In the genomic region with DNA sequence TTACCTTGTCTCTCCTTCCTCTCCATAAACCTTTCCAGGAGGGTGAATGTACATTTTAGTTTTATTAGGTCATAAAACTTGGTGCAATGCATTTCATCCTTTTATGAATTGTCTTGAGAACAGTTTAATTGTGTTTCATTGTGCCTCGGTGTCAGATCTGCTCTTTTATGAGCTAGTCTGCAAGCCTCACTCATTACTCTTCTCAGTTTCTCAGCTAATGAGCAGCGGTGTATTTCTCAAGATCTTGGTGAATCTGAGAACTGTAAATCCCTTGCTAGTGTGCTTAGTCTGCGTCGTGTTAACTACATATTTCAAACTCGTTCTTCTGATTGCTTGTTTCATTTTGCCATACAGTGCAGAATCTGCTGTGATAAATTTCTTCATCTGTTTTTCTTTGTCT, we compare ENCODE assay signal across 15 mouse cellular contexts.
"Had no signal": no experiment of that assay in that cellular context is flagged by ENCODE, and none has a peak within 500 bp of the region (broad histone marks: within the 10 kb centered on the region; RNA-seq: fewer than 3 reads in every experiment).

No protein-coding gene starts in this region.

- H3K27me3 ChIP-seq: liver, embryonic 12.5 days; midbrain, embryonic 12.5 days; midbrain, embryonic 15.5 days; stomach, embryonic 15.5 days had no signal

- H3K36me3 ChIP-seq: liver, embryonic 12.5 days; midbrain, embryonic 10.5 days; midbrain, embryonic 12.5 days; midbrain, embryonic 15.5 days; stomach, embryonic 15.5 days had no signal

- DNase-seq: lung, adult 18-20 months; lung, embryonic 14.5 days; lung, postnatal 10 days; lung, postnatal 4 days; right cerebral cortex, postnatal 14 days; thymus, adult 18-20 months; thymus, postnatal 14 days; thymus, postnatal 36 days had no signal

- H3K4me2 ChIP-seq: liver, embryonic 12.5 days; lung, embryonic 14.5 days; midbrain, embryonic 12.5 days; midbrain, embryonic 15.5 days; stomach, embryonic 15.5 days had no signal

- ATAC-seq: liver, embryonic 12.5 days; midbrain, embryonic 15.5 days had no signal

- H3K27ac ChIP-seq: liver, embryonic 12.5 days; liver, embryonic 14.5 days; midbrain, embryonic 10.5 days; midbrain, embryonic 12.5 days; midbrain, embryonic 15.5 days; stomach, embryonic 15.5 days; stomach, postnatal 0 days had no signal

- H3K9me3 ChIP-seq: liver, embryonic 12.5 days; midbrain, embryonic 10.5 days; midbrain, embryonic 12.5 days; midbrain, embryonic 15.5 days; stomach, embryonic 15.5 days had no signal

- H3K4me1 ChIP-seq: liver, embryonic 12.5 days; midbrain, embryonic 10.5 days; midbrain, embryonic 12.5 days; midbrain, embryonic 15.5 days; stomach, embryonic 15.5 days had no signal

- H3K4me3 ChIP-seq: liver, embryonic 12.5 days; midbrain, embryonic 10.5 days; midbrain, embryonic 12.5 days; midbrain, embryonic 15.5 days; stomach, embryonic 15.5 days had no signal

- H3K9ac ChIP-seq: liver, embryonic 12.5 days; liver, embryonic 14.5 days; lung, embryonic 14.5 days; midbrain, embryonic 12.5 days; midbrain, embryonic 15.5 days; stomach, embryonic 15.5 days had no signal
